Mouse (Mus musculus) heart, postnatal 36 days (tissue): ENCODE measurements around the gene Krtap1-5. TPM values are rescaled to one million over a fixed set of nuclear protein-coding genes. Genes with fewer than 3 reads are reported as not detected.
A peak's percentile ranks its signal among the peaks of the same experiment; 100 is the strongest.
"Not testable (repeated sequence)": the region's sequence is repeated elsewhere in the genome, so short reads cannot be mapped to it uniquely, and the experiment has no call there.

Experiments
- DNase-seq, 2 experiments: peaks; one replicate each; pipeline ENCODE4 v3.0.0; 2021 to 2022
- intact Hi-C: fragments of 180-260 bp; cut with DNase I; formaldehyde crosslinking; loops from one replicate; pipeline ENCODE4 v1.15.1; 2025
- total RNA-seq, 2 experiments: library from RNA; stranded (reverse); gene quantifications; 2 replicates each; pipeline ENCODE4 v1.2.3; 2021

Gene Krtap1-5
- total RNA-seq: not detected

DNA sequence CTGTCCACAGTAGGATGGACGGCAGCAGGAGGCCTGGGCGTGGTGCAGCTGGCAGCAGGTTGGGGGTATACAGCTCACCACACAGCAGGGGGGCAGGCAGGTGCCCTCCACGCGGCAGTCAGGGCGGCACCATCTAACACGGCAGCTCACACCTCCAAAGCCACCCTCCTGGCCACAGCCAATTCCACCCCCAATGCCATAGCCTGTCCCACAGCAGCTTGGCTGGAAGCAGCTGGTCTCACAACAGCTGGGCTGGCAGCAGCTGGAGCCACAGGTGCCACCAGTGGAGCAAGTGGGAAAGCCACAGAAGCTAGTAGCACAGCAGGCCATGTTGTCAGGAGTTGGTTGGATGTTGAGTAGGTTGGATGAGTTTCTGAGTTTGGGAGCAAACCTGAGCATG, at the start of gene Krtap1-5:
TSS of gene Krtap1-5 (minus strand) at position 381 of the 400 bp plus-strand sequence.
- intact Hi-C loops: no loop called here
- DNase-seq: no peak

DNA sequence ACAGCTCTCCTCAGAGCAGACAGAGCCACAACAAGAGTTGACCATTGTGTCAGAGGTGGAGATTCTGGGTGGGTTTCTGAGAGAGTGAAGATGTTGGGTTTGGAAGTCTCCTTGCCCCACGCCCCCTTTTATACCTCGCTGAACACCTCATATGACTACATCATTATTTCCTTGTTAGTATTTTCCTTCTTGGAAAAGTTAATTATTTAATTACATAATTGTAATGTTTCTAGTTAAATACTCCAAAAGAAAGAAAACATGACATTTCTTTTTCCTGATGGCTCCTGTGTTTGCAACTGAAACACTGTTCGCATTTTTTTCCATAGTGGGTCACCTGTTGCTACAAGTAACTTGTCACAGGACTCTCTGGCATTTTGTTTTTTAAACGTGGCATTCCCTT, 47.3 kb upstream of the Krtap1-5 start, which contains the start of gene Krtap4-1:
TSS of gene Krtap4-1 (minus strand) at position 101 of the 400 bp plus-strand sequence.
- intact Hi-C loops: no loop called here
- DNase-seq: no peak

DNA sequence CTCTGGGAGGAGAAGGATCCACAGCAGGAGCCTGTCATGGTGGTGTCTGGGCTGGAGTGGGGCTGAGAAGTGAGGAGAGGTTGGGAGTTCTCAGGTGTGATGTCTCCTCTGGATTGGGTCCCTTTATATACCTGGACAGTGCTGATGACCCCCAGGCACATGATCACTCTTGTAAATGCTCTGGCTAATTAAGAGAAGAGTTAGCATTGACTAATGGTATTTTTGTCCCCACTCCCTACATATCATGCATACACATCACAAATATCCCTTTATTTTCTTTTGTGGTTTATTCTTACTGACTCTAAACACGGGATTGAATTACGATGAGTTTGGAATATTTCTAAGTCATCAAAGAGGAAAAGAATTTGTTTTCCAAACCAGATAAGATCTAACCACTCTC, 39.5 kb upstream of the Krtap1-5 start, which contains the start of gene Gm11562:
TSS of gene Gm11562 (minus strand) at position 101 of the 400 bp plus-strand sequence.
- no peak for DNase-seq
- intact Hi-C loops: no loop called here

DNA sequence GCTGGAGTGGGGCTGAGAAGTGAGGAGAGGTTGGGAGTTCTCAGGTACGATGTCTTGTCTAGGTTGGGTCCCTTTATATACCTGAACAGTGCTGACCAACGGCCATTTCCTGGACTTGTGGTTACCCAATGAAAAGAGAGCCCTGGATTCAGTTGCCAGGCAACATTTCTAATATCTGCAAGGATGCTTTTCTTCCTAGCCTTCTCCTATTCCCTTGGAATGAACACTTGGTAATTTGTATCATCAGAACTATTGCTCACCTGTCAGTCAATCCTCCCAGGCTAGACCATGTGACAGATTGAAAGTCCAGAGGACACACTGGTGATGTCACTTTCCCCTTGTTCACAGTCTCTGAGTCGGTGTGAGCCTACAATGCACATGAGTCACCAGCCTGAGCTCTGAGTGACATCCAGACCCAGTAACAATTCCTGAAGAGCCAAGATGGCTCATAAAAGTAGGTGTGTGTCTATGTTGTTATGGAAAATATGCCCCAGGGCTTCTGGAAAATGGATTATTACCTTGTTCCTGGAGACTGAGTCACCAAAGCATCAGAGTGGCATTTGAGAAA, 34.1 kb upstream of the Krtap1-5 start, which contains the start of gene Krtap2-4:
TSS of gene Krtap2-4 (minus strand) at position 51 of the 568 bp plus-strand sequence.
- intact Hi-C loops: no loop called here

DNA sequence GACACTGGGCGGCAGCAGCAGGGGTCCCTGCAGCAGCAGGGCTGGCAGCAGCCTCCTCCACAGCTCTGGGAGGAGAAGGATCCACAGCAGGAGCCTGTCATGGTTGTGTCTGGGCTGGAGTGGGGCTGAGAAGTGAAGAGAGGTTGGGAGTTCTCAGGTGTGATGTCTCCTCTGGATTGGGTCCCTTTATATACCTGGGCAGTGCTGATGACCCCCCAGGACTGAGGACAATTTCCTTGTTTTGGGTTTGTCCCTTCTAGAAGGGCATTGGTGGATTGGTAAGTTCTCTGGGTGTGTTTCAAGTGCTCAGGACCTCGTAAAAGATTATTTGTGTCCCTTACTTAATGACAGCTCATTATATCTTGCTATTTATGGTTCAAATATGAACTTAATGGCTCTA, 29.3 kb upstream of the Krtap1-5 start, which contains the start of gene Gm11937:
TSS of gene Gm11937 (minus strand) at position 101 of the 400 bp plus-strand sequence.
- intact Hi-C loops, DNase-seq: not testable (repeated sequence)

More for the DNA sequence above, 34.1 kb upstream of the Krtap1-5 start, which contains the start of gene Krtap2-4:
- no peak for DNase-seq

DNA sequence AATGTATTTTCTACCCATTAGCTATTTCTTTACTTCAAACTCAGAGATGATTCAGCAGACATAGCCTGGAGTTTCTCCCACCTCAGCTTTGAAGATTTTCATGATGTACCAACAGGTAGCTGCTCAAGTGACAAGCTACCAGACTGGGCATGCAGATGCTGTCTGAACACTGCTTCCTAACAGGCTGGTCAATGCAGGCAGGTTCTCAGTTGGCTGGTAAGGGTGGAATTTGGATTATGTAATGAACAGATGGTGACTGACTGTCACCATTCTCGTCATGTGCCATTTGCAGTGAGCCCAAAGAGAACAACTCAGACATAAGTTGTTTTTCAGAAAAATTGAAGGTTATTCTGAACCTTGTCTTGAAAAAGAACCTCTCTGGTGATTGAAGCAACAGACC, 28.3 kb upstream of the Krtap1-5 start:
- DNase-seq: no peak
- intact Hi-C loops: no loop called here

DNA sequence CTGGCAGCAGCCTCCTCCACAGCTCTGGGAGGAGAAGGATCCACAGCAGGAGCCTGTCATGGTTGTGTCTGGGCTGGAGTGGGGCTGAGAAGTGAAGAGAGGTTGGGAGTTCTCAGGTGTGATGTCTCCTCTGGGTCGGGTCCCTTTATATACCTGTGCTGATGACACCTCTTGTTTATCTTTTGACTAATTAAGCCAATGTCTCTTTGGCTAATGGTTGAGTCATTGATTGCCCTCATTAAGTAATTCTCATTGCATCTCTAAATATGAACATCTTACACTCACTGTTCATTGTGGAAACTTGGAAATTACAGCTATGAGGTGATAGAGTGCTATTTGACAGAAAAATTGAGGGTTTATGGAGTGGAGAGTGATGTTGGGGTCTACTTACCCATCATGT, 22.4 kb upstream of the Krtap1-5 start, which contains the start of gene Gm11938:
TSS of gene Gm11938 (minus strand) at position 101 of the 400 bp plus-strand sequence.
- DNase-seq, intact Hi-C loops: not testable (repeated sequence)

DNA sequence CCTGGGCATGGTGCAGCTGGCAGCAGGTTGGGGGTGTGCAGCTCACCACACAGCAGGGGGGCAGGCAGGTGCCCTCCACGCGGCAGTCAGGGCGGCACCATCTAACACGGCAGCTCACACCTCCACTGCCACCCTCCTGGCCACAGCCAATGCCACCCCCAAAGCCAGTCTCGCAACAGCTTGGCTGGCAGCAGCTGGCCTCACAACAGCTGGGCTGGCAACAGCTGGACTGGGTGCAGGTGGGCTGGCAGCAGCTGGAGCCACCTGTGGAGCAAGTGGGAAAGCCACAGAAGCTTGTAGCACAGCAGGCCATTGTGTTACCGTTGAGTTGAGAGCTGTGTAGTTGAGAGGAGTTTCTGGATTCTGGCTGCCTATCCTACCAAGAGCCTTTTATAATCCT, 16.9 kb upstream of the Krtap1-5 start, which contains the start of gene Krtap9-3:
TSS of gene Krtap9-3 (minus strand) at position 364 of the 400 bp plus-strand sequence.
- intact Hi-C loops, DNase-seq: not testable (repeated sequence)

DNA sequence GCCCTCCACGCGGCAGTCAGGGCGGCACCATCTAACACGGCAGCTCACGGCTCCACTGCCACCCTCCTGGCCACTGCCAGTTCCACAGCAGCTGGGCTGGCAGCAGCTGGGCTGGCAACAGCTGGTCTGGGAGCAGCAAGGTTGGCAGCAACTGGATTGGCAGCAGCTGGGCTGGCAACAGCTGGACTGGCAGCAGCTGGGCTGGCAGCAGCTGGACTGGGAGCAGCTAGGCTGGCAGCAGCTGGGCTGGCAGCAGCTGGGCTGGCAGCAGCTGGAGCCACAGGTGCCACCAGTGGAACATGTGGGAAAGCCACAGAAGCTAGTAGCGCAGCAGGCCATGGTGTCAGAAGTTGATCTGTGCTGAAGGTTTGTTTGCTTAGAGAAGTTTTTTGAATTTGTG, 10.2 kb upstream of the Krtap1-5 start, which contains the start of gene Krtap1-3:
TSS of gene Krtap1-3 (minus strand) at position 359 of the 400 bp plus-strand sequence.
- intact Hi-C loops: no loop called here
- no peak for DNase-seq

DNA sequence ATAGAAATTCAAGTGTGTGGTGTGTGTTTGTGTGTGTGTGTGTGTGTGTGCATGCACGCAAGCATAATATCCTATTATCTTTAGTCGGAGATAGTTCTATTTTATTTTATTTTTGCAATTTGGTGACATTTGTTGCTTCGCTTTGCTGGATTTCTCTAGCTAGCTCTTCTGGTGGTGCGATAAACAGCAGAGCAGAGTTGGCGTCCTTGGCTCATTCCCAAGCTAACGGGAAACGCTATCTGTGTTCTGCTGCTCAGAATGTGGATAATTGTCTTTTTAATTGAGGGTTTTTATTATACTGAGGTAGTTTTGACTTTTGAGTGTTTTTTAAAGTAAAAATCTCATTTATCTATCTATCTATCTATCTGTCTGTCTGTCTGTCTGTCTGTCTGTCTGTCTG, 4.3 kb upstream of the Krtap1-5 start:
- intact Hi-C loops: no loop called here
- no peak for DNase-seq

DNA sequence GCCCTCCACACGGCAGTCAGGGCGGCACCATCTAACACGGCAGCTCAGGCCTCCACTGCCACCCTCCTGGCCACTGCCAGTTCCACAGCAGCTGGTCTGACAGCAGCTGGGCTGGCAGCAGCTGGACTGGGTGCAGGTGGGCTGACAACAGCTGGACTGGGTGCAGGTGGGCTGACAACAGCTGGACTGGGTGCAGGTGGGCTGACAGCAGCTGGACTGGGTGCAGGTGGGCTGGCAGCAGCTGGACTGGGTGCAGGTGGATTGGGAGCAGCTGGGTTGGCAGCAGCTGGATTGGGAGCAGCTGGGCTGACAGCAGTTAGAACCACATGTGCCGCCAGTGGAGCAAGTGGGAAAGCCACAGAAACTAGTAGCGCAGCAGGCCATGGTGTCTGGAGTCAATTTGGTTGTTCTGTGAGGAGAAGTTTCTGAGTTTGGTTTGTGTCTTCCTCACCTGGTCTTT, 2.5 kb upstream of the Krtap1-5 start, which contains the start of gene Krtap1-4:
TSS of gene Krtap1-4 (minus strand) at position 410 of the 460 bp plus-strand sequence.
- intact Hi-C loops: no loop called here

DNA sequence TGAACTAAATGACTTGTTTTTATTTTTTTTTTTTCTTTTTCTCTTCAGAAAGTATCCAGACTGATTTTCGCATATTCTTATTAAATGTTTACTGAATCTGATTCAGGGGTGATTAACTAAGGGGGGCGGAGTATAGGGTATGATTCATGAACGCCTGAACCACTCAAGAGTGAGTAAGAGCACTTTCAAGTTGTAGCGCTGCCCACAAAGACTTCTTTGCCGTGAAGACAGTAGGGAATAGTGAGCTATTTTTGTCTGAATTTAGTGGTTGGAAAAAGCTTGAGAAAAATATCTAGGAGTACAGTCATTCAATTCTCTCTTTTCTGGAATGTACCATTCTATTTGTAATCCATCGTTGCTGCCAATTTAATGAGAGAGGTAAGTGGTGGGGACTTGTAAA, 748 bp upstream of the Krtap1-5 start:
- intact Hi-C loops: no loop called here

More for the DNA sequence above, 2.5 kb upstream of the Krtap1-5 start, which contains the start of gene Krtap1-4:
- DNase-seq: no peak

DNA sequence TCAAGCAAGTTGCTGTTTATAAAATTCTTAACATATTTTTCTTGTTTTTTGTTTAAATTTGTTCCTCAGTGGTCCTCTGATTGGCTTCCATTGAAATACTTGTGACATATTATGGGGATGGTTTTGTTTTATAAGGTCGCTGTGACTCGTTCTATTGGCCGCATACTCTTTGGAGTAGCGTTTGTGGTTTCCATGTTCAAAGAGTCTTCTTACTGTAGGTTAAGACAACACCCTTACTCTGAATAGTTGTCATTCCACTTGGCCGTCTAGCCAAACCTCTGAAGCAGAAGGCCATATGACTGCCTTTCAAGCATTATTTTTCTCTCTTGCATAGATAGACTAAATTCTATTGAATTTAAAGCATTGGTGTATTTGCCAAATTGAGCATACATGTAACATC, 235 bp upstream of the Krtap1-5 start:
- DNase-seq: no peak
- intact Hi-C loops: no loop called here

More for the DNA sequence above, 748 bp upstream of the Krtap1-5 start:
- no peak for DNase-seq

DNA sequence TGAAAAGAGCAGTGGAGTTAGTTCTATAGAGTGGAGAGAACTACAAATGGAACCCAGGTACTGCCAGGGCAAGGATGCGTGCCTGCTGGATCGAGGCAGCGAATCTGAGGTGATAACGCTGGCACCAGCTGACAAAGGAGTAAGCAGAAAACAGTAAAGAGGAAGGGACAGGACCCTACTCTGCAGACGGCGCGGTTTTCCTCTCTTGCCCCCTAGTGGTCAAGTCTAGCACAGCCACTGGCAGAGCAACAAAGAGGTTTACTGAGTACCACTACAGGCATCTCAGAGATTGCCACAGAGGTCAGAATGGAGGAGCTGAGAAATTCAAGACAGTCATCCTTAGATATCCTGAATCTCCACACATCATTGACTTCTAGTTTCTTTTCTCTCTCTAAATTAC, 6.7 kb downstream of the Krtap1-5 start:
- DNase-seq: peak; percentile 44 to 66

DNA sequence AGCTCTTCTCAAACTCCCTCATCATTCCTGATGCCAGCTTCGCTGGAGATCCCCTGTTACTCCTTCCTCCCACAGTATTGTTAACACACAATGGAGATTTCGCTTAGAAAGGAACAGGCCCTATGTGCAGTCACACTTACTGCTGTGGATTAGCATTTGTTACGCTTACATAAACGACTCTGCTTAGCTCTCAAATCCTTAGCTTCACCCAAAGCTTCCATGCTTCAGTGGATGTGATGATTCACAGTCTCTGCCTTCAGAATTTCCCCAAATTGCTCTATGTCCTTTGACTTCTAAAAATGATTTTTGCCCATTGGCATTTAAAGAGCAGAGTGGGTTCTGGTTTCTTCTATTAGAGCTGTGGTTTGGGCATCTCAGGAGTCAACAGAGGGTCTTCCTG, 7.7 kb downstream of the Krtap1-5 start:
- intact Hi-C loops: no loop called here
- DNase-seq: no peak

More for the DNA sequence above, 6.7 kb downstream of the Krtap1-5 start:
- intact Hi-C loops: loop anchor here (2.0 kb wide), 2 partner anchors 109 to 195 kb away; no protein-coding TSS in a partner anchor

DNA sequence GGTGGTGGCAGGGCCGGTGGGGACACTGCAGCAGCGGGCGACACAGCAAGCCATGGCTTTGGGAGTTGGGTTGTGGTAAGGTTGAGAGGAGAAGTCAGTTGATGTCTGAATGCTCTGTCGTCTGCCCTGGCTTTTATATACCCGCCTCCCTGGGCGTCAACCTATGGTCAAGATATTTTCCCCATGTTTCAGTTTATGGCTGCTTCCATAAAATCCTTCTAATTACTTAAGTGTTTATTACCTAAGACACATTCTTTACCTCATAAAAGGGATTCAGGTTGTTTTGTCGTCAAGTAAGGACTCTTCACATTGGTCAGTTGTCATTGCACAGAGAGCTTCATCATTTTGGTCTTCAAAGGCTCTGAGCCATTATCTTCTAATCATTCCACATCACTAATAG, 14.3 kb downstream of the Krtap1-5 start, which contains the start of gene Krtap3-1:
TSS of gene Krtap3-1 (minus strand) at position 101 of the 400 bp plus-strand sequence.
- intact Hi-C loops: no loop called here
- no peak for DNase-seq

DNA sequence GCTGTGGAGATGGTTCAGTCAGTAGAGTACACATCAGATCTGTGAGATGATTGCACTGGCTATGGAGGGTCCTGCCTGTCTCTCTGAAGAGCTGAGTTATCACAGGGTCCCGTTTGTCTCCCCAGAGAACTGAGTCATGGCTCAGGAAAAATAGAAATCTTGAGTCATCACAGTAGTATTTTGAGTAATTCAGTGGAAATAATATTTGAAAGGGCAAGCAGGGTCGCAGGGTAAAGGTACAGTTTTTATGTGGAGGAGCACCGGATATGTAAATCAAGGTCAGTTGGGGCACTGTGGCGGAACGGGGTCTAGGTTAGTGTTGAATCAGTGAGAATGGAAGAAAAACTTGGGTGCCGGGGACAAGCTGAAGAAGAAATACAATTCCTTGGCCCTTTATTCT, 18.2 kb downstream of the Krtap1-5 start:
- intact Hi-C loops: no loop called here
- DNase-seq: no peak

DNA sequence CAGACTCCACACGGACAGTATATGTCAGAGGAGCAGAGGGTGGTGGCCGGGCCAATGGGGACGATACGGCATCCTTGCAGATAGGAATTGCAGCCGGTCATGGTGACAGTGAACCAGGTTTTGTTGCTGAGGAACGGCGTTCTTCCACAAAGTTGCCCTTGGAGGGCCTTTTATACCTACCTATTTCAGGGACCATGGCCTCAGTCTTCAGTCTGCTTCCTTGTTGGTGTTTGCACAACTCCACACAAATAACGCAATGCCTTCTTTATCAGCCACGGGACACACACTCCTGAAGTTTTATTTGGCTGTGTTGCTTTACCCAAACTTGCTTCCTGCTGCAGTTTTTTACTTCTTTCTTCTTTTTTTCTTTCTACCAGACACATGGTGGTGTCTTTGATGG, 21.4 kb downstream of the Krtap1-5 start, which contains the start of gene Gm11939:
TSS of gene Gm11939 (minus strand) at position 101 of the 400 bp plus-strand sequence.
- DNase-seq: no peak
- intact Hi-C loops: no loop called here

DNA sequence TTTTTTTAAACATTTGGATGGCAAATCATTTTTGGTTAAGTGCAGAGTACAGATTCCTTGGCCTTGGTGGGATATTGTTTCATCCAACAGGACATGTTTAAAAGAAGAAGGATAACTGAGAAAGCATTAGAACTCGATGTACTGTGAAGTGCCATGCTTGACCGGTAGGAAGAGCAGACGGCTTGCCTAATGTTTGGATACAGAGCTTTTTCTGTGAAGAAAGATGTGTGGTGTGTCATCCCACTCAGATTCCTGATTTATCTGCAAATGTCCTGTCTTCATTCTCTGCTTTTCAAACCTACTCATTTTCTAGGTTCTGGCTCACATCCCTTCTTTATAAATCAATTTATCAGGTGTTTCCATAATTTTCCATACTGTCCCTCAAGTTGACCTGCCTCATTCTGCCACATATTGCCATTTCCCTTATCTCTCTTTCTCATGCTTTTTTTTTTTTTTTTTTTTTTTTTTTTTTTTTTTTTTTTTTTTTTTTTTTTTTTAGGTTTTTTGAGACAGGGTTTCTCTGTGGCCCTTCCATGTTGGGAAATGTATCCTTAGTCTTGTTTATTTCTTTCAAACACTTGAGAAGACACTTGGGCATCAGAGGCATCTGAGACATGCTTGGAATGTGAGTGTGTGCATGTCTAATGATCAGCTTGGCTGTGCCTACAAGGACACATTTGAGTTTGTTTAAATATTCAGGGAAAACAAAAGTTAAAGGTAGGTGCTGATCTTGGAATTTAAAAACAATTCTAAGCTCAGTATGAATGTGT, 22.7 kb downstream of the Krtap1-5 start:
- intact Hi-C loops: no loop called here
- no peak for DNase-seq

DNA sequence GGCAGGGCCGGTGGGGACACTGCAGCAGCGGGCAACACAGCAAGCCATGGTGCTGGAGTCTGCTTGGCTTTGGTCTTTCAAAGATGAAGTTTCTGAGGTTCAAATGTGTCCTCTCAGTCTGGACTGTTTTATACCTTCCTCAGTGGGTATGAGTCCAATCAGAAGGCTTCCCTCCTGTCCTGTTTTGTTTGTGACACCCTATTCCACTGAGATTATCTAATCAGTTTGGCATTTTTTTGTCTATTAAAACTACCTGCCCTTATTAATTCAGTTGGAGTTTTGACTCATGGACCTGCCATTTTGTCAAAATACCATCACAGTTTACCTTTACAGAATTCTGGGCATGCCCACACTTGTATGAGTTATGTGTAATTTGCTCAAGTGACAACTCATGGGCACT, 24.1 kb downstream of the Krtap1-5 start, which contains the start of gene Krtap3-2:
TSS of gene Krtap3-2 (minus strand) at position 101 of the 400 bp plus-strand sequence.
- DNase-seq: no peak
- intact Hi-C loops: no loop called here

DNA sequence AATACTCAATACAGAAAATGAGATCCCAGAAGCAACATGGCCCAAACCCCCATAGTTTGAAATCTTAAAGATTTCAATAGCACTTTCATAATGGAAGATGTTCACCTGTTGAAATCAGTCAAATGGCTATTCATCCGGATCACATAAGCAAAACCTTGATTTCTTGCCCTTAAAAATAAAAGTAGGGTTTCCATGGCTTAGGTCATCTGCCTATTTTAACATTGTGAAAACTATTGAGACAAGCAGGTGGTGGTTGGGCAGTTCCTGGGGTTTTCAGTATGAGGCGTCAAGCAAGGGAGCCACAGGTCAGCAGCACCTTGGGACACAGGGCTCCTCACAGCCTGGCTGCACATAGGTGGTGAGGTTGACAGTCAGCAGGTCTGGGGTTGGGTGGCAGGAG, 24.6 kb downstream of the Krtap1-5 start:
- intact Hi-C loops: no loop called here
- DNase-seq: no peak
